Mouse (Mus musculus): ENCODE measurements at regions not wholly inside any gene's neighbourhood (a gene's known extent, or its start where the extent isn't known, plus 50 kb on each side); places are given as distances from the start of the nearest gene placed in this dataset.

GRCm38 (mm10) chr13:110814066-110814465 is 419.2 kb downstream of the Plk2 start:
- no peak for DNase-seq (ENCODE audit: extremely low read depth)

GRCm38 (mm10) chr13:110819301-110819862 is 424.5 kb downstream of the Plk2 start:
- H3K9ac ChIP-seq (ENCODE audit: insufficient read depth, low read depth) = no peak overlapping the region
- no peak for DNase-seq (ENCODE audit: extremely low read depth)
- no peaks in the 10 kb centered on the region for H3K36me3 ChIP-seq (replicated peaks in 1 of 2; ENCODE audit: control insufficient read depth in 1 of 2, insufficient read depth in 1 of 2, low read length in 1 of 2)
- dilution Hi-C loops (cut with MboI; ENCODE audit: extremely low pct_ligation_motif_present, extremely low pct_unique_long_range_greater_than_20kb, low sequenced_read_pairs) (no loop called here), in situ Hi-C loops (cut with MboI; ENCODE audit: low pct_ligation_motif_present, low pct_unique_long_range_greater_than_20kb, low sequenced_read_pairs) (no loop called here)
- H3K27ac ChIP-seq (ENCODE audit: insufficient read depth, low read depth) = no peak overlapping the region
- no peaks in the 10 kb centered on the region for H3K27me3 ChIP-seq (replicated peaks)
- no peak overlapping the region for H3K4me3 ChIP-seq (replicated peaks in 1 of 3; ENCODE audit: low read depth in 2 of 3, low read length in 2 of 3, poor library complexity in 1 of 3)
- H3K4me1 ChIP-seq (ENCODE audit: control insufficient read depth in 1 of 2, insufficient read depth in 2 of 2) = 0 out of 4 replicates have a peak, but pooled peaks cover 0 to 2% of the 10 kb centered on the region in 2 experiments
- no peaks in the 10 kb centered on the region for H3K9me3 ChIP-seq (replicated peaks; ENCODE audit: low read length)
- peak overlapping the region; percentile 29; the same call in 1 of the 2 replicates for H3K4me2 ChIP-seq (ENCODE audit: insufficient read depth, low read depth, poor library complexity, severe bottlenecking)
- TF ChIP-seq SIN3A (IDR thresholded peaks at IDR 0.05; ENCODE audit: low read length) = no peak
- no peak for TF ChIP-seq CHD1 (IDR thresholded peaks at IDR 0.05; ENCODE audit: low read depth, low read length)
- no peak for TF ChIP-seq UBTF (IDR thresholded peaks at IDR 0.05; ENCODE audit: low read depth, low read length)
- no peak for TF ChIP-seq USF1 (IDR thresholded peaks at IDR 0.05; ENCODE audit: low read depth, low read length)
- TF ChIP-seq JUN (IDR thresholded peaks at IDR 0.05; ENCODE audit: insufficient read depth, low read depth, low read length) = no peak
- TF ChIP-seq POLR2A (IDR thresholded peaks at IDR 0.05; ENCODE audit: low read depth, low read length) = no peak
- no peak for TF ChIP-seq E2F4 (IDR thresholded peaks at IDR 0.05; ENCODE audit: insufficient replicate concordance, low read depth, low read length)
- no peak for TF ChIP-seq MAFK (IDR thresholded peaks at IDR 0.05; ENCODE audit: insufficient replicate concordance, low read length)
- no peaks in the 10 kb centered on the region for H3K79me2 ChIP-seq (replicated peaks; ENCODE audit: control insufficient read depth, extremely low read depth, insufficient read depth, poor library complexity, severe bottlenecking)

More at GRCm38 (mm10) chr13:110814066-110814465, 419.2 kb downstream of the Plk2 start:
- Histone ChIP-seq H3K4me3 (replicated peaks in 1 of 3; ENCODE audit: low read depth in 2 of 3, low read length in 2 of 3, poor library complexity in 1 of 3) (no peak overlapping the region), H3K4me2 (ENCODE audit: insufficient read depth, low read depth, poor library complexity, severe bottlenecking) (no peak overlapping the region), H3K9me3 (replicated peaks; ENCODE audit: low read length) (no peaks in the 10 kb centered on the region), H3K9ac (ENCODE audit: insufficient read depth, low read depth) (no peak overlapping the region), H3K4me1 (ENCODE audit: control insufficient read depth in 1 of 2, insufficient read depth in 2 of 2) (no peaks in the 10 kb centered on the region), H3K27ac (ENCODE audit: insufficient read depth, low read depth) (no peak overlapping the region), H3K27me3 (replicated peaks) (no peaks in the 10 kb centered on the region), H3K79me2 (replicated peaks; ENCODE audit: control insufficient read depth, extremely low read depth, insufficient read depth, poor library complexity, severe bottlenecking) (no peaks in the 10 kb centered on the region), H3K36me3 (replicated peaks in 1 of 2; ENCODE audit: control insufficient read depth in 1 of 2, insufficient read depth in 1 of 2, low read length in 1 of 2) (no peaks in the 10 kb centered on the region)
- in situ Hi-C loops (cut with MboI; ENCODE audit: low pct_ligation_motif_present, low pct_unique_long_range_greater_than_20kb, low sequenced_read_pairs) (no loop called here), dilution Hi-C loops (cut with MboI; ENCODE audit: extremely low pct_ligation_motif_present, extremely low pct_unique_long_range_greater_than_20kb, low sequenced_read_pairs) (no loop called here)
- TF ChIP-seq NELFE (IDR thresholded peaks at IDR 0.05; ENCODE audit: low read depth, low read length) (no peak), ZNF384 (IDR thresholded peaks at IDR 0.05; ENCODE audit: low read depth, low read length) (no peak), RCOR1 (conservative IDR thresholded peaks at IDR 0.05; ENCODE audit: low read depth, low read length) (no peak), MXI1 (IDR thresholded peaks at IDR 0.05; ENCODE audit: low read depth, low read length) (no peak), CTCF (conservative IDR thresholded peaks at IDR 0.05 in 1 of 2, IDR thresholded peaks at IDR 0.05 in 1 of 2; ENCODE audit: low read depth in 2 of 2, low read length in 2 of 2) (no peak), KAT2A (IDR thresholded peaks at IDR 0.05; ENCODE audit: insufficient replicate concordance, low read length) (no peak), POLR2A (IDR thresholded peaks at IDR 0.05; ENCODE audit: low read depth, low read length) (no peak), JUN (IDR thresholded peaks at IDR 0.05; ENCODE audit: insufficient read depth, low read depth, low read length) (no peak), IRF4 (IDR thresholded peaks at IDR 0.05; ENCODE audit: low read depth, low read length) (no peak), MAX (IDR thresholded peaks at IDR 0.05; ENCODE audit: low read length) (no peak), ZKSCAN1 (IDR thresholded peaks at IDR 0.05; ENCODE audit: borderline replicate concordance, low read depth, low read length) (no peak), CHD1 (IDR thresholded peaks at IDR 0.05; ENCODE audit: low read depth, low read length) (no peak), HCFC1 (IDR thresholded peaks at IDR 0.05; ENCODE audit: low read depth, low read length) (no peak), NRF1 (IDR thresholded peaks at IDR 0.05; ENCODE audit: low read depth, low read length) (no peak), ETS1 (conservative IDR thresholded peaks at IDR 0.05; ENCODE audit: low read depth, low read length) (no peak), POLR2AphosphoS2 (IDR thresholded peaks at IDR 0.05; ENCODE audit: low read depth, low read length) (no peak)

Measured in CH12.LX (cell line).